Mouse (Mus musculus) neural tube, embryonic 11.5 days (tissue): ENCODE data around the gene Pgc. TPM values are rescaled to one million over a fixed set of nuclear protein-coding genes. Genes with fewer than 3 reads are reported as not detected.

Experiments
- ATAC-seq: fragments of 200-750 bp; cut with Nextera tagmentation; 2 replicates; pipeline ENCODE4 v1.8.0; 2017; ENCODE audit warnings: moderate number of reproducible peaks, mild to moderate bottlenecking, moderate TSS enrichment, moderate library complexity; ENCODE audit not compliant: insufficient read depth, low FRiP score, low TSS enrichment
- DNase-seq: peaks from one replicate; pipeline ENCODE4 v3.0.0-alpha.2; 2015; ENCODE audit warnings: low spot score
- H3K27ac ChIP-seq: fragments of 300-500 bp; sonication (generic); 2 replicates; pipeline ENCODE4 v1.5.1; 2014; ENCODE audit warnings: low read depth, mild to moderate bottlenecking, low read length
- H3K27me3 ChIP-seq: fragments of 300-500 bp; sonication (generic); 2 replicates; pipeline ENCODE4 v1.6.1; 2014; ENCODE audit warnings: mild to moderate bottlenecking, low read length, mixed read lengths; ENCODE audit not compliant: control insufficient read depth, insufficient read depth
- H3K36me3 ChIP-seq: fragments of 300-500 bp; sonication (generic); 2 replicates; pipeline ENCODE4 v1.6.1; 2014; ENCODE audit warnings: mild to moderate bottlenecking, low read length, moderate library complexity, mixed read lengths; ENCODE audit not compliant: control insufficient read depth, insufficient read depth
- H3K4me1 ChIP-seq: fragments of 300-500 bp; sonication (generic); 2 replicates; pipeline ENCODE4 v1.6.1; 2014; ENCODE audit warnings: low read length, mixed read lengths; ENCODE audit not compliant: control insufficient read depth, insufficient read depth
- H3K4me2 ChIP-seq: fragments of 300-500 bp; sonication (generic); 2 replicates; pipeline ENCODE4 v1.6.1; 2014; ENCODE audit warnings: low read depth, mild to moderate bottlenecking, moderate library complexity
- H3K4me3 ChIP-seq: fragments of 300-500 bp; sonication (generic); 2 replicates; pipeline ENCODE4 v1.5.1; 2014; ENCODE audit warnings: low read depth, low read length
- H3K9ac ChIP-seq: fragments of 300-500 bp; sonication (generic); 2 replicates; pipeline ENCODE4 v1.6.1; 2014; ENCODE audit warnings: mild to moderate bottlenecking, low read length
- H3K9me3 ChIP-seq: fragments of 300-500 bp; sonication (generic); 2 replicates; pipeline ENCODE4 v1.6.1; 2016; ENCODE audit warnings: low read length; ENCODE audit not compliant: control insufficient read depth
- WGBS: fragments of 180-500 bp; shearing (Covaris S2); extraction: QIAGEN DNeasy Blood & Tissue Kit; methylation state at CpG from one replicate; pipeline ENCODE4 v1.1.7; 2014; 5-methylcytosine and 5-hydroxymethylcytosine counted together
- polyA plus RNA-seq: library from polyadenylated mRNA; unstranded; fragments of >200 nt; fragmentation: Nextera tagmentation; extraction: Ambion mirVana; gene quantifications from 2 replicates; pipeline ENCODE4 v1.2.1, GENCODE M21; 2014

The Pgc gene
- polyA plus RNA-seq, 1 experiment from 2014 or later, result not detected

DNA sequence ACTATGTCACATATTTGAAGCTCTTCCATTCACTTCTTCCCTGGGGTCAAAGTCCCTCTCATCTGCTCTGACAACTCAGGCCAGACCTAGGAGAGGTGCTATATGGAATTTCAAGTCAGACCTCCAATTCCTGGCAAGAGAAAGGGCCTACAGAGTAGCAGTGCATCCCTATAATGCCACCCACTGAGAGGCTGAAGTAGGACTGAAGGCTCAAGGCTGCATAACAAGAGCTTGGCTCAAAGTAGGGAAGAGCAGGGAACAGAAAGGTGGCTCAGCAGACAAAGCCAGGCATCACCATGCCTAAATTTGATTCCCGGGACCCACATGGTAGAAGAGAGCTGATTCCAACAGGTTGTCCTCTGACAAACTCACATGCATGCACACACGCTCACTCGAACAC, 35.0 kb upstream of the Pgc start:
- peaks cover 7% of the 10 kb centered on the region for H3K4me1 ChIP-seq
- no peaks in the 10 kb centered on the region for H3K9me3 ChIP-seq
- WGBS, result 89% methylated on average over 3 of the region's 3 CpGs
- H3K36me3 ChIP-seq, result no peaks in the 10 kb centered on the region
- no peak overlapping the region for H3K4me3 ChIP-seq
- H3K27ac ChIP-seq, result no peak overlapping the region
- H3K27me3 ChIP-seq, result no peaks in the 10 kb centered on the region
- DNase-seq (no peak), ATAC-seq (no peak)
- no peak overlapping the region for H3K9ac ChIP-seq
- H3K4me2 ChIP-seq, result no peak overlapping the region

DNA sequence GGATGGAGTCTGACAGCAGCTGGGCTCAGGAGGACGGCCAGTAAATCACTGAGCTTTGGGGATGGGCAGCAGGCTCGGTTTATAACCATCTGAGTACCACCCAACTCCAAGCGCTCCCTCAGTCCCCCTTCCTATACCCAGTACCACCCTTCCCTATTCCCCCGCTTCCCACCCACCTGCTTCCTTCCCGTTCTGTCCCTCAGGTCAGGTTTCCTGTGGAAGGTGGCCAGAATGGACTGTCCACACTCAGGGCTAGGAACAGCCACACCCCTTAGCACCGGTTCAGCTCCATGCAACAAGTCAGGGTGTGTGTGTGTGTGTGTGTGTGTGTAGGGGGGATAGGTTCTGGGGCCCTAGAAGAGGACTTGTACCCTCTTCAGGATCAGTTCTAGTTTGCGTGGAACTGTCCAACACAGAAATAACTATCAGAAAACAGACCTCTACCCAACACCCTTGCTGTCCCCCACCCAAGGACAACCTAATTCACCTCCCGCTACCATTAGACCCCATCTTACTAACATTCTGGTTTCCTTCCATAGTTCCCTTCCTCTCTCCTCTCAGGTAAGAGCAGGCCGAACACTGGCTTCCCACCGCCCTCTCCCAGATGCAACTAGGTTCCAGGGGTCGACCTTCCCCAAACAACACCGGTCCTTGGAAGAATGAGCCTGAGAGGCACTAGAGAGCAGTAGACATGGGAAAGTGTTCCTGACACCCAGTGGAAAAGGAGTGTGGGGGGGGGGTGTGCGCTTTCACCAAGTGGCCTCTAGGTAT, 32.8 kb upstream of the Pgc start:
- no peaks in the 10 kb centered on the region for H3K9me3 ChIP-seq
- no peak for DNase-seq
- ATAC-seq, result no peak
- no peaks in the 10 kb centered on the region for H3K27me3 ChIP-seq
- no peaks in the 10 kb centered on the region for H3K36me3 ChIP-seq
- no peaks in the 10 kb centered on the region for H3K4me1 ChIP-seq
- peak overlapping the region; percentile 48 for H3K4me3 ChIP-seq
- WGBS, result 33% methylated on average over 13 of the region's 13 CpGs
- H3K27ac ChIP-seq, result no peak overlapping the region
- peak overlapping the region; percentile 66 for H3K4me2 ChIP-seq
- H3K9ac ChIP-seq, result peak overlapping the region; percentile 72

DNA sequence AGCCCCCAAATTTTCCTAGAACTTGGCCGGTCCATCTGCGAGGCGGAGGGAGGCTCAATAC, 32.4 kb upstream of the Pgc start, which contains the start of gene Gm21981:
Gene Gm21981 (minus strand): TSS at position 14 of the 61 bp plus-strand sequence.
- ATAC-seq, result no peak
- Histone ChIP-seq H3K9ac (peak within 1 kb of the TSS; percentile 72), H3K27me3 (no peaks in the 10 kb centered on the region), H3K4me3 (peak within 1 kb of the TSS; percentile 48), H3K9me3 (no peaks in the 10 kb centered on the region), H3K36me3 (no peaks in the 10 kb centered on the region), H3K4me2 (peak within 1 kb of the TSS; percentile 66), H3K4me1 (no peaks in the 10 kb centered on the region), H3K27ac (peak within 1 kb of the TSS; percentile 45; the same call in 1 of the 2 replicates)
- no peak for DNase-seq
- 0% methylated on average over 3 of the region's 3 CpGs for WGBS

- Histone ChIP-seq H3K27me3 (no peaks in the 10 kb centered on the region), H3K36me3 (no peaks in the 10 kb centered on the region), H3K27ac (peak within 1 kb of the TSS; percentile 45; the same call in 1 of the 2 replicates), H3K9ac (peak within 1 kb of the TSS; percentile 72), H3K4me2 (peak within 1 kb of the TSS; percentile 66), H3K4me1 (no peaks in the 10 kb centered on the region), H3K9me3 (no peaks in the 10 kb centered on the region), H3K4me3 (peak within 1 kb of the TSS; percentile 48)
- DNase-seq (peak; percentile 98), ATAC-seq (peak; percentile 94)
- WGBS, result 1% methylated on average over 58 of the region's 82 CpGs
Measured at GRCm38 (mm10) chr17:47694503-47695336, 31.9 kb upstream of the Pgc start, which contains the start of gene Prickle4. Gene Prickle4, minus strand, starts transcription at chr17:47694736.

DNA sequence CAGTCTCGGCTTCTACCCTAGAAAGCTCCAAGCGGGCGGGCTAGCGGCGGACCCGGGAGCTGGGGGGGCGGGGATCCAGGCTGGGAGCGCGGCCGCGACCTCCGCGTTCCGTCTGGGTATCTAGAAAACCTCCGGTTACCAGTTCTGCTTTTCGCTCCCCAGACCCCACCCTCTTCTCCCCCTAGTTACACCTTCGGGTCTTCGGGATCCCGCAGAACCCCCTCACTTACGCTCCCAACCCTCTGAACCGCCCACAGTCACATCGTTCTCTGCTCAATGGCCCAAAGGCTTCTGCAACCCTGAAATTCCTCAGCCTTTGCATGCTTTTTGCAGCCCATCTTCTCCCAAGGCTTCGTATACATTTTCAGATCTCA, 31.3 kb upstream of the Pgc start:
- ATAC-seq (peak; percentile 9; the same call in 1 of the 2 replicates), DNase-seq (no peak)
- Histone ChIP-seq H3K27ac (no peak overlapping the region), H3K9me3 (no peaks in the 10 kb centered on the region), H3K4me2 (peak overlapping the region; percentile 66), H3K4me3 (peak overlapping the region; percentile 48), H3K36me3 (no peaks in the 10 kb centered on the region), H3K4me1 (no peaks in the 10 kb centered on the region), H3K27me3 (no peaks in the 10 kb centered on the region), H3K9ac (peak overlapping the region; percentile 72)
- WGBS, result under 1% methylated on average over 18 of the region's 23 CpGs

DNA sequence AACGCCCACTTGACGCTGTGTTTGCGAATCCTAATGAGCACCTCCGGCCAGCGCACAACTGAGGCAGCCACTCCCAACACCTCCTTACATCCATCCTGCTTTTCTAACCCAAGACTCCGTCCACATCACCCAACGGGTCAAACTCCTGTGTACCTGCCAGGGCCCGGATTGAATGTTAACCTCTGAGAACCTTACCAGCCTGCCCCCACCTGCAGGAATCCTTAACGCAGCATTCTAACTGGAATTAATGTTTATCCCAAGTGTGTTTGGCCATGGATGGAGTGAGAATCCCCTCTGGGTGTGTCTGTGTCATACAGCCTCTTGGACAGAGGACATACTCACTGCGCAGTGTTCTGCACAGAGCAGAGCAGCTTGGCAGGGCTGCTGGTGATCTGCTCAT, 28.5 kb upstream of the Pgc start:
- H3K36me3 ChIP-seq, result no peaks in the 10 kb centered on the region
- H3K4me1 ChIP-seq, result no peaks in the 10 kb centered on the region
- H3K4me2 ChIP-seq, result no peak overlapping the region
- no peak overlapping the region for H3K27ac ChIP-seq
- no peak overlapping the region for H3K4me3 ChIP-seq
- no peak for ATAC-seq
- no peaks in the 10 kb centered on the region for H3K9me3 ChIP-seq
- no peak for DNase-seq
- H3K9ac ChIP-seq, result no peak overlapping the region
- H3K27me3 ChIP-seq, result peaks cover 4% of the 10 kb centered on the region; the same call in 1 of the 2 replicates
- WGBS, result 91% methylated on average over 10 of the region's 10 CpGs

- Histone ChIP-seq H3K36me3 (no peaks in the 10 kb centered on the region), H3K27me3 (peaks cover 7% of the 10 kb centered on the region; the same call in 1 of the 2 replicates), H3K27ac (no peak overlapping the region), H3K4me3 (no peak overlapping the region), H3K4me1 (no peaks in the 10 kb centered on the region), H3K9me3 (no peaks in the 10 kb centered on the region), H3K4me2 (no peak overlapping the region), H3K9ac (no peak overlapping the region)
- no peak for DNase-seq
- no peak for ATAC-seq
- WGBS, result 84% methylated on average over 2 of the region's 2 CpGs
Measured at GRCm38 (mm10) chr17:47699055-47699454, 27.6 kb upstream of the Pgc start.

DNA sequence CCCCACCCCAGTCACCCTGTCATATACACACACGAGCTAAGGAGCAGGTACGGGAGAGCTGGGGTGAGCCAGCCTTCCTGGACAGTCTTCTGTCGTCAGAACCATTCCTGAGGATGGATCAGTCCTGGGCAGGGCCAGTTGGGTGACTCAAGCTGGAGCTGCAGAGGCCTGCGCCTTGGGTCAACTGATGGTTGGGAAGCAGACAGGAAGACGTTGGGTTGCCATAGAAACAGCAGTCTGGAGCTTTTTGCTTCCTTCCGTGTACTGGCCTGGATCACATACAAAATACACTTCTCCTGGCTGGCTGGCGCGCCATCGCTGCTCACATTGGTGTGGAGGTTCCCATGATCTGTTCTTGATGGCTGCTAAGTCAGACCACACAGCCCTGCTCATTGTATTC, 24.8 kb upstream of the Pgc start:
- no peaks in the 10 kb centered on the region for H3K36me3 ChIP-seq
- H3K9me3 ChIP-seq, result no peaks in the 10 kb centered on the region
- 82% methylated on average over 9 of the region's 9 CpGs for WGBS

More for the DNA sequence above, 24.8 kb upstream of the Pgc start:
- Histone ChIP-seq H3K27me3 (peaks cover 7% of the 10 kb centered on the region; the same call in 1 of the 2 replicates), H3K4me2 (no peak overlapping the region), H3K4me1 (no peaks in the 10 kb centered on the region), H3K4me3 (no peak overlapping the region), H3K9ac (no peak overlapping the region), H3K27ac (no peak overlapping the region)
- no peak for ATAC-seq
- no peak for DNase-seq
